Mouse (Mus musculus): ENCODE results near the gene Arl16.

DNA sequence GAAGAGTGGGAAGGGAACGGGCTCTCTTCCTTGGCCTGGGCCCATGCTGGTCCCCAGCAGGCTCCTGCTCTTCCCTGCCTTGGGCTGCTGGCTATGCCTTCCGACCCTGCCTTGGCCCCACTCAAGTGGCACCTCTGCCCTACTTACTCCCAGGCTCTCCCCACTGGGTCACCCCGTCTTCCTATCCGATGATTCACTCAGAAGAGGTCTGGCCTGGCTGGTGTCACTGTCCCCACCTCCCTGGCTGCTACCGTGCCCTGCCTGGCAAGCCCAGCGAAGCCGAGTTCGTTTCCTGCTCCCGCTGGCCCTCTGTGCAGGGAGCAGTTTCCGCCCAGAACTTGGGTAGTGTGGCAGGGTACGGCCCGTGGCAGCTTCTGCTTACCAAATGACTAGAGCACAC is 30.8 kb upstream of the Arl16 start:
- TF ChIP-seq CTCF (conservative IDR thresholded peaks at IDR 0.05; ENCODE audit: low read length) (no peak), NANOG (IDR thresholded peaks at IDR 0.05; ENCODE audit: borderline replicate concordance, low read length) (no peak), POU5F1 (IDR thresholded peaks at IDR 0.05; ENCODE audit: borderline replicate concordance, low read length) (no peak)
